Mouse (Mus musculus) right cerebral cortex, postnatal 36 days (tissue): ENCODE data around the gene Ube2o.
"Not testable (repeated sequence)": the region's sequence is repeated elsewhere in the genome, so short reads cannot be mapped to it uniquely, and the experiment has no call there.

Source experiments
- DNase-seq, 2 experiments: peaks; one replicate each; pipeline ENCODE4 v3.0.0; 2022; ENCODE audit warnings: low spot score in 2 of 2, mixed read lengths in 1 of 2

The Ube2o gene

GRCm38 (mm10) chr11:116615735-116616437 lies 34.6 kb upstream of the Ube2o start:
- DNase-seq = no peak

GRCm38 (mm10) chr11:116613234-116613633 lies 32.0 kb upstream of the Ube2o start:
- no peak for DNase-seq

GRCm38 (mm10) chr11:116612554-116612953 lies 31.3 kb upstream of the Ube2o start:
- DNase-seq = no peak

- no peak for DNase-seq
These were observed 30.6 kb upstream of the Ube2o start for GRCm38 (mm10) chr11:116611883-116612282.

- not testable (repeated sequence) for DNase-seq
These were observed 29.9 kb upstream of the Ube2o start for GRCm38 (mm10) chr11:116611168-116611567.

GRCm38 (mm10) chr11:116609965-116610630 lies 28.9 kb upstream of the Ube2o start:
- DNase-seq = no peak

GRCm38 (mm10) chr11:116607717-116608116 lies 26.5 kb upstream of the Ube2o start:
- no peak for DNase-seq

GRCm38 (mm10) chr11:116604097-116604496 lies 22.9 kb upstream of the Ube2o start:
- no peak for DNase-seq

GRCm38 (mm10) chr11:116603339-116603738 lies 22.1 kb upstream of the Ube2o start:
- DNase-seq = no peak

GRCm38 (mm10) chr11:116602043-116602442 lies 20.8 kb upstream of the Ube2o start:
- no peak for DNase-seq

GRCm38 (mm10) chr11:116601166-116601565 lies 19.9 kb upstream of the Ube2o start:
- DNase-seq = no peak

GRCm38 (mm10) chr11:116599230-116599629 lies 18.0 kb upstream of the Ube2o start:
- no peak for DNase-seq

- DNase-seq = no peak
These were observed 16.9 kb upstream of the Ube2o start for GRCm38 (mm10) chr11:116598193-116598592.

GRCm38 (mm10) chr11:116596766-116597165 lies 15.5 kb upstream of the Ube2o start:
- DNase-seq = no peak

- DNase-seq = no peak
These were observed 12.1 kb upstream of the Ube2o start for GRCm38 (mm10) chr11:116593345-116593744.

- DNase-seq = peak; percentile 85 to 88
These were observed 11.2 kb upstream of the Ube2o start for GRCm38 (mm10) chr11:116592428-116592827.

- no peak for DNase-seq
These were observed 10.4 kb upstream of the Ube2o start for GRCm38 (mm10) chr11:116591621-116592020.

GRCm38 (mm10) chr11:116589574-116589973 lies 8.3 kb upstream of the Ube2o start:
- no peak for DNase-seq

- DNase-seq = no peak
These were observed 7.8 kb upstream of the Ube2o start for GRCm38 (mm10) chr11:116589020-116589531.

GRCm38 (mm10) chr11:116586801-116587631 lies 5.8 kb upstream of the Ube2o start:
- peak in 1 of 2 experiments; percentile 57 for DNase-seq

GRCm38 (mm10) chr11:116586310-116586709 lies 5.1 kb upstream of the Ube2o start, which contains the start of gene Aanat:
Gene Aanat (plus strand): TSS chr11:116586432.
- DNase-seq = no peak

- no peak for DNase-seq
These were observed 4.4 kb upstream of the Ube2o start for GRCm38 (mm10) chr11:116585682-116586081.
